Mouse (Mus musculus): Measurements from ENCODE around the gene Psmb4. TPM values are rescaled to one million over a fixed set of nuclear protein-coding genes. Genes with fewer than 3 reads are reported as not detected.

Psmb4 gene
- total RNA-seq, 2 experiments from 2014 or later: 320 to 322 TPM

Other genes with a start within 250 kb of the Psmb4 start
- not detected for gene Gm10972, start 243.8 kb downstream of the Psmb4 start, total RNA-seq (2021)
- gene Tuft1, start 228.1 kb downstream of the Psmb4 start, total RNA-seq (2021): 1 to 10 TPM; 2.3 to 2.9 TPM
- gene Selenbp2, start 193.4 kb downstream of the Psmb4 start, total RNA-seq (2021): 1 to 10 TPM in 1 of 2 experiments, not detected in 1; 1.1 TPM
- 10 to 100 TPM; 17.1 to 17.9 TPM for gene Cgn, start 100.5 kb downstream of the Psmb4 start, total RNA-seq (2021)
- gene Pogz, start 49.4 kb downstream of the Psmb4 start, total RNA-seq (2021): 10 to 100 TPM; 97.9 to 99.7 TPM
- 1 to 10 TPM; 3.8 to 4.8 TPM for gene Selenbp1, start 46.1 kb upstream of the Psmb4 start, total RNA-seq (2021)
- 10 to 100 TPM; 19.6 to 27.6 TPM for gene Rfx5, start 67.1 kb upstream of the Psmb4 start, total RNA-seq (2021)
- 10 to 100 TPM; 50.0 to 56.4 TPM for gene Pi4kb, start 87.8 kb upstream of the Psmb4 start, total RNA-seq (2021)
- 10 to 100 TPM; 23.6 to 25.4 TPM for gene Zfp687, start 128.5 kb upstream of the Psmb4 start, total RNA-seq (2021)
- gene Psmd4, start 155.7 kb upstream of the Psmb4 start, total RNA-seq (2021): 100 to 1,000 TPM; 144 to 158 TPM
- 10 to 100 TPM; 20.1 to 25.3 TPM for gene Pip5k1a, start 220.0 kb upstream of the Psmb4 start, total RNA-seq (2021)
- 10 to 100 TPM; 77.2 to 78.4 TPM for gene Vps72, start 224.1 kb upstream of the Psmb4 start, total RNA-seq (2021)
- 1 to 10 TPM in 1 of 2 experiments, under 1 TPM in 1; 0.87 to 1.0 TPM for gene Tmod4, start 237.5 kb upstream of the Psmb4 start, total RNA-seq (2021)
- 10 to 100 TPM; 39.9 to 43.2 TPM for gene Scnm1, start 247.1 kb upstream of the Psmb4 start, total RNA-seq (2021)
- 10 to 100 TPM; 19.8 to 23.0 TPM for gene Lysmd1, start 247.1 kb upstream of the Psmb4 start, total RNA-seq (2021)

All from left cerebral cortex, postnatal 4 days (tissue).